Mouse (Mus musculus) kidney, adult 10 weeks (tissue): ENCODE data around the gene Iqcm. TPM values are rescaled to one million over a fixed set of nuclear protein-coding genes. Genes with fewer than 3 reads are reported as not detected.

Experiments used
- polyA plus RNA-seq: library from polyadenylated mRNA; stranded (reverse); fragments of 350-450 nt; fragmentation: Illumina TruSeq; extraction: RNeasy Lipid Tissue Mini Kit (QIAGEN cat#74804); gene quantifications from one replicate; pipeline ENCODE4 v1.2.3, GENCODE M21; 2014; ENCODE audit warnings: low read depth, low replicate concordance

The Iqcm gene
- not detected for polyA plus RNA-seq

DNA sequence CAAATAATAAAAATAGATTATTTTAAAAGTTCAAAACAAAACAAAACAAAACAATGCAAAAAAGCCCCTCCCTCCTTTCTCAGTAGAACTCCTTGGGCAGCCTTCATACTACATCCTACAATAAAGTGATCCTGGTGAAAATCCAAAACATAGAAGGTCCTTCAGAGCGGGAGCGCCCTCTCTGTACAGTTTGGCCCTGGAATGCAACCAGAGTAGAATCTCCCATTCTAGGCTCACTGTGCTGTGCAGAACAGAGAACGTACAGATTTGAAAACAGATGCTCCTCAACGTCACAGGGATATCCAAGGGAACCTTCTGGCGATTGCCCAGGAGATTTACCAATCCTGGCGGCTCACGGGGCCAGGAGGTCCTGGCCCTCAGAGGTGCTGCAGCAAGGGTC is at the start of gene Iqcm:
Gene Iqcm (plus strand): TSS at position 301 of the 400 bp plus-strand sequence.

DNA sequence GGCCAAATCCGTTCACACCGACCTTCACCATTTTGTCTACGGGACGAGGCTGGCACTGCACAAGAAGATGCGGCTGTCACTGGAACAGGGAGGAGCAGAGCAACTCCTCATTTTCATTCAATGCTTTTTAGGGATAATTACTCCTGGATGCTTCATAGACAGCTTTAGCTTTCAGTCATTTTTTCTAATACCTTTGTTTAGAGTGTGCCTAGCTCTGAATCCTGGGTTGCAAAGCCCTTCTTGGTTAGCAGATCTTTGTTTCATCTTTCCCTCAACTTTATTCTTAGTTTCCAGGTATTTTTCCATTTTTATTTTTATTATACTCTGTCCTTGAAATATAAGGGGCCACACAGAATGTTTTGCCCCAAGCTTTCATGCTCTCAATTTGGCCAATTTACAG is 42.0 kb upstream of the Iqcm start, which contains the start of gene Gm10358:
Gene Gm10358 (minus strand): TSS at position 101 of the 400 bp plus-strand sequence.

Other genes starting within 250 kb of the Iqcm start
- gene Rasd2, start 234.8 kb upstream of the Iqcm start, polyA plus RNA-seq: 0.16 TPM
- gene Gm10358, start 42.1 kb upstream of the Iqcm start, polyA plus RNA-seq: not detected